Mouse (Mus musculus) midbrain, embryonic 12.5 days (tissue): ENCODE results near the gene Kirrel3. TPM values are rescaled to one million over a fixed set of nuclear protein-coding genes. Genes with fewer than 3 reads are reported as not detected.

Experiments
- ATAC-seq: fragments of 200-750 bp; cut with Nextera tagmentation; 2 replicates; pipeline ENCODE4 v1.8.0; 2017; ENCODE audit warnings: low read depth, moderate TSS enrichment, moderate library complexity; ENCODE audit not compliant: low FRiP score
- H3K27ac ChIP-seq: fragments of 300-500 bp; sonication (generic); replicated peaks from 2 replicates; pipeline ENCODE4 v1.5.1; 2016; ENCODE audit warnings: mild to moderate bottlenecking
- H3K27me3 ChIP-seq: fragments of 300-500 bp; sonication (generic); 2 replicates; pipeline ENCODE4 v1.6.1; 2016; ENCODE audit warnings: mild to moderate bottlenecking
- H3K36me3 ChIP-seq: fragments of 300-500 bp; sonication (generic); 2 replicates; pipeline ENCODE4 v1.6.1; 2016
- H3K4me1 ChIP-seq: fragments of 300-500 bp; sonication (generic); 2 replicates; pipeline ENCODE4 v1.6.1; 2016
- H3K4me2 ChIP-seq: fragments of 300-500 bp; sonication (generic); replicated peaks from 2 replicates; pipeline ENCODE4 v1.6.1; 2016; ENCODE audit warnings: mild to moderate bottlenecking, moderate library complexity
- H3K4me3 ChIP-seq: fragments of 300-500 bp; sonication (generic); 2 replicates; pipeline ENCODE4 v1.5.1; 2016; ENCODE audit warnings: mild to moderate bottlenecking
- H3K9ac ChIP-seq: fragments of 300-500 bp; sonication (generic); replicated peaks from 2 replicates; pipeline ENCODE4 v1.6.1; 2016; ENCODE audit warnings: mild to moderate bottlenecking, moderate library complexity
- H3K9me3 ChIP-seq: fragments of 300-500 bp; sonication (generic); 2 replicates; pipeline ENCODE4 v1.6.1; 2016; ENCODE audit warnings: mild to moderate bottlenecking
- WGBS: fragments of 180-500 bp; shearing (Covaris S2); methylation state at CpG from one replicate; pipeline ENCODE4 v1.1.7; 2016; 5-methylcytosine and 5-hydroxymethylcytosine counted together
- polyA plus RNA-seq: library from polyadenylated mRNA; unstranded; fragments of >200 nt; fragmentation: Nextera tagmentation; extraction: Ambion mirVana; gene quantifications from 2 replicates; pipeline ENCODE4 v1.2.1, GENCODE M21; 2016

Gene Kirrel3
- polyA plus RNA-seq, 1 experiment from 2014 or later: 9.5 TPM

DNA sequence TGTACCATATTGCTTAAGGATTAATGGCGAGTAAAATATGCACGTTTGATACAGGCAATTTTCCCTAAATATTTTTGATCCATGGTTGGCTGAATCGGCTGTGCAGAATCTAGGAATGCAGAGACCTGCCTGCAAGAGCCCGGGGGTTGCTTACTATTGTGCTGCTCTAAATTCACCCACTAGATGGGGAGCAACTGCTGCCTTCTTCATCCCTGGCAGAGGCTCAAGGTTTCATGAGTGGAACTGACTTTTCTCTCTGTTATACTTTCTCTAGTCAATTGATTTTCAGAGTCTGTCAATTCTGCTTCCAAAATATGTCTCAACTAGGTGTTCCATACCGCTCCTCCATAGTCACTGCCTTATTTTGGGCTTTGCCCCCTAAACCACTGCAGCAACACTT is 545.1 kb downstream of the Kirrel3 start:
- no peak for ATAC-seq
- H3K4me2 ChIP-seq: no peak overlapping the region
- no peak overlapping the region for H3K4me3 ChIP-seq

DNA sequence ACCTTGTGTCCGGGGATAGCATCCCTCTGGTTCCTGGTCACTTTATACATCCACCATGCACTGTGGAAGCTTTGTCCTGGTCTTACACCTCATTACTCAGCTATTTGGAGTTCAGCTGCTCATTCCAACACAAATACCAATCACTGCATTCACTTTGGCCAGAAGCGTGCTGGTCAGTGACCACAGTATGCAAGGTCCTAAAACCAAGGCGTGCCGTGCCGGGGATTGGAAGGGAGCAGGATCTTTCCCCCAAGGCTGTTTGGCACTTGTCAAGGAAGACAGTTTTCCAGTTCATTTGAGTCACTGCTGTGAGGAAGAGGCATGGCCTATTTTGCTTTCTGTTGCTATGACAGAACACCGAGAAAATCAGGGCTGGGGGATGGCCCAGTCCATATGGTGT is 546.8 kb downstream of the Kirrel3 start:
- H3K9me3 ChIP-seq: no peaks in the 10 kb centered on the region
- H3K4me3 ChIP-seq: no peak overlapping the region
- H3K36me3 ChIP-seq: no peaks in the 10 kb centered on the region
- no peak for ATAC-seq
- H3K9ac ChIP-seq: no peak overlapping the region
- H3K27ac ChIP-seq: no peak overlapping the region
- H3K27me3 ChIP-seq: no peaks in the 10 kb centered on the region
- 71% methylated on average over 6 of the region's 6 CpGs for WGBS
- no peaks in the 10 kb centered on the region for H3K4me1 ChIP-seq
- no peak overlapping the region for H3K4me2 ChIP-seq

More for the DNA sequence above, 545.1 kb downstream of the Kirrel3 start:
- WGBS: 86% methylated on average over 5 of the region's 5 CpGs
- Histone ChIP-seq H3K9ac (no peak overlapping the region), H3K27ac (no peak overlapping the region), H3K27me3 (peaks cover 5% of the 10 kb centered on the region; the same call in 1 of the 2 replicates), H3K9me3 (no peaks in the 10 kb centered on the region), H3K36me3 (no peaks in the 10 kb centered on the region), H3K4me1 (no peaks in the 10 kb centered on the region)

- Histone ChIP-seq H3K36me3 (no peaks in the 10 kb centered on the region), H3K27ac (no peak overlapping the region), H3K27me3 (no peaks in the 10 kb centered on the region), H3K4me2 (no peak overlapping the region), H3K4me1 (no peaks in the 10 kb centered on the region), H3K9me3 (no peaks in the 10 kb centered on the region), H3K4me3 (no peak overlapping the region), H3K9ac (no peak overlapping the region)
- WGBS: 54% methylated on average over 14 of the region's 14 CpGs
- no peak for ATAC-seq
These were observed 549.4 kb downstream of the Kirrel3 start for GRCm38 (mm10) chr9:35035074-35035473.

- Histone ChIP-seq H3K36me3 (no peaks in the 10 kb centered on the region), H3K27me3 (no peaks in the 10 kb centered on the region), H3K9ac (no peak overlapping the region), H3K4me2 (no peak overlapping the region), H3K4me1 (peaks cover 7% of the 10 kb centered on the region; the same call in 1 of the 2 replicates), H3K4me3 (no peak overlapping the region), H3K27ac (no peak overlapping the region), H3K9me3 (no peaks in the 10 kb centered on the region)
- no peak for ATAC-seq
- whole genome bisulfite sequencing: 74% methylated on average over 7 of the region's 7 CpGs
These were observed 553.4 kb downstream of the Kirrel3 start for GRCm38 (mm10) chr9:35038922-35039586.

- WGBS: 76% methylated on average over 5 of the region's 5 CpGs
- H3K27ac ChIP-seq: no peak overlapping the region
- H3K27me3 ChIP-seq: no peaks in the 10 kb centered on the region
- H3K36me3 ChIP-seq: no peaks in the 10 kb centered on the region
- no peak overlapping the region for H3K4me3 ChIP-seq
- no peak overlapping the region for H3K9ac ChIP-seq
- ATAC-seq: no peak
- no peak overlapping the region for H3K4me2 ChIP-seq
- no peaks in the 10 kb centered on the region for H3K9me3 ChIP-seq
- peaks cover 15% of the 10 kb centered on the region for H3K4me1 ChIP-seq
These were observed 554.2 kb downstream of the Kirrel3 start for GRCm38 (mm10) chr9:35039846-35040245.

DNA sequence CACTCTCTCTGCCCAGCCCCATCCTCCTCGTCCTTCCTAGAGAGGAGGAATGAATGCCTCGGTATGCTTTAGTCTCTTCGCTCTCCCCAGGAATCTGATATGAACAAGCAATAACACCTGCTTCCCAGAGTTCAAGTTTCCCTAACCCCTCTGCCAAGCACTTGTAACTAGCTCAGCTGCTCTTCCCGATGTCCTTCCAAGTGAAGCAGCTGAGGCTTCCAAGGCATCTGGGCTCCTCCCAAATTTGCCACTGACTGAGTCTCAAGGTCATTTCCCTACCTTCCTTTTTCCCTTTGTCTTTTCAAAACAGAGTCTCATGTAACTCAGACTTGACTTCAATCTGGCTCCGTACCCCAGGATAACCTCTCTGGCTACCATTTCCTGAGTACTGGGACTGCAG is 555.8 kb downstream of the Kirrel3 start:
- Histone ChIP-seq H3K27me3 (no peaks in the 10 kb centered on the region), H3K4me2 (no peak overlapping the region), H3K27ac (no peak overlapping the region), H3K9me3 (no peaks in the 10 kb centered on the region), H3K4me1 (peaks cover 25% of the 10 kb centered on the region), H3K36me3 (no peaks in the 10 kb centered on the region), H3K4me3 (no peak overlapping the region), H3K9ac (no peak overlapping the region)
- 74% methylated on average over 5 of the region's 5 CpGs for WGBS
- ATAC-seq: no peak

GRCm38 (mm10) chr9:35043619-35044018 is 557.9 kb downstream of the Kirrel3 start:
- Histone ChIP-seq H3K27ac (no peak overlapping the region), H3K27me3 (no peaks in the 10 kb centered on the region), H3K36me3 (no peaks in the 10 kb centered on the region), H3K9ac (no peak overlapping the region), H3K9me3 (no peaks in the 10 kb centered on the region), H3K4me3 (no peak overlapping the region), H3K4me2 (no peak overlapping the region), H3K4me1 (peaks cover 25% of the 10 kb centered on the region)
- no peak for ATAC-seq
- WGBS: 59% methylated on average over 7 of the region's 7 CpGs

DNA sequence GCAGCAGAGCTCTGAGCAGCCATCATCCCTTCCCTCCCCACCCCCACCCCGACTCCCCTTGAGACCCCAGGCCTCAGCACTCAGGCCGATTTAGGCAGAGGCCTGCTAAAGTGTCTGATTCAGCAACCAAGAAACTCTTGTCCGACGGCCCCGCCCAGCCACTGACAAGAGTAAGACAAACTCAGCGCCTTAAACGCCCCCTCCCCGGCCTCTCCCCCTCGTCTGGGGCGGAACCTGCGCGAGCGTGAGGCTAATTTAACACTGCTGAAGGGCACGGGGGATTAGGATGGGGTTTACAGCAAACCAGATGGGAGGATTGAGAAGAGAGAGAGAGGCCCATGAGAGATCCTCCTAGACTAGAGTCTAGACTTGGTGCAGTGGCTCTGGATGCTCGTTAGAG is 558.8 kb downstream of the Kirrel3 start:
- 4% methylated on average over 15 of the region's 15 CpGs for WGBS
- Histone ChIP-seq H3K27ac (no peak overlapping the region), H3K9ac (peak overlapping the region; percentile 44), H3K4me2 (no peak overlapping the region; the same call in 1 of the 2 replicates), H3K4me1 (peaks cover 25% of the 10 kb centered on the region), H3K36me3 (no peaks in the 10 kb centered on the region), H3K4me3 (no peak overlapping the region), H3K27me3 (no peaks in the 10 kb centered on the region), H3K9me3 (no peaks in the 10 kb centered on the region)
- ATAC-seq: peak; percentile 52; the same call in 1 of the 2 replicates

GRCm38 (mm10) chr9:35045031-35045531 is 559.4 kb downstream of the Kirrel3 start:
- peak; percentile 32; the same call in 1 of the 2 replicates for ATAC-seq
- Histone ChIP-seq H3K9me3 (no peaks in the 10 kb centered on the region), H3K27me3 (no peaks in the 10 kb centered on the region), H3K4me2 (no peak overlapping the region), H3K27ac (no peak overlapping the region), H3K4me3 (no peak overlapping the region), H3K4me1 (peaks cover 25% of the 10 kb centered on the region), H3K9ac (no peak overlapping the region), H3K36me3 (no peaks in the 10 kb centered on the region)
- 73% methylated on average over 11 of the region's 11 CpGs for WGBS

GRCm38 (mm10) chr9:35045756-35046155 is 560.1 kb downstream of the Kirrel3 start:
- Histone ChIP-seq H3K36me3 (no peaks in the 10 kb centered on the region), H3K4me3 (no peak overlapping the region), H3K4me1 (peaks cover 25% of the 10 kb centered on the region), H3K9ac (no peak overlapping the region), H3K9me3 (no peaks in the 10 kb centered on the region), H3K27me3 (no peaks in the 10 kb centered on the region), H3K27ac (no peak overlapping the region), H3K4me2 (no peak overlapping the region)
- WGBS: 81% methylated on average over 2 of the region's 2 CpGs
- ATAC-seq: no peak

- no peaks in the 10 kb centered on the region for H3K27me3 ChIP-seq
- H3K4me1 ChIP-seq: peaks cover 24% of the 10 kb centered on the region
- no peak overlapping the region for H3K9ac ChIP-seq
- H3K4me2 ChIP-seq: no peak overlapping the region
- WGBS: 98% methylated on average over 6 of the region's 6 CpGs
- H3K27ac ChIP-seq: no peak overlapping the region
- H3K9me3 ChIP-seq: no peaks in the 10 kb centered on the region
- H3K4me3 ChIP-seq: no peak overlapping the region
- H3K36me3 ChIP-seq: peaks cover 8% of the 10 kb centered on the region; the same call in 1 of the 2 replicates
- no peak for ATAC-seq
These were observed 562.8 kb downstream of the Kirrel3 start for GRCm38 (mm10) chr9:35048449-35048848.

- no peak overlapping the region for H3K4me3 ChIP-seq
- H3K27ac ChIP-seq: no peak overlapping the region
- ATAC-seq: no peak
- 79% methylated on average over 3 of the region's 3 CpGs for WGBS
- no peaks in the 10 kb centered on the region for H3K27me3 ChIP-seq
- no peak overlapping the region for H3K9ac ChIP-seq
- peaks cover 8% of the 10 kb centered on the region for H3K4me1 ChIP-seq
- H3K4me2 ChIP-seq: no peak overlapping the region
- no peaks in the 10 kb centered on the region for H3K9me3 ChIP-seq
- peaks cover 8% of the 10 kb centered on the region; the same call in 1 of the 2 replicates for H3K36me3 ChIP-seq
These were observed 564.3 kb downstream of the Kirrel3 start for GRCm38 (mm10) chr9:35049891-35050527.
